Mouse (Mus musculus): ENCODE data around the gene Rmdn2.

The Rmdn2 gene

GRCm38 (mm10) chr17:79611545-79611944 lies at the start of gene Rmdn2:
Rmdn2 (plus strand) TSS chr17:79611863.
- in situ Hi-C loops (cut with MboI), result no loop called here

GRCm38 (mm10) chr17:79563067-79563620 lies 48.5 kb upstream of the Rmdn2 start:
- in situ Hi-C loops (cut with MboI), result no loop called here

- in situ Hi-C loops (cut with MboI), result no loop called here
Observed at GRCm38 (mm10) chr17:79563721-79564120, 47.9 kb upstream of the Rmdn2 start.

GRCm38 (mm10) chr17:79565241-79565961 lies 46.3 kb upstream of the Rmdn2 start:
- in situ Hi-C loops (cut with MboI), result no loop called here

- in situ Hi-C loops (cut with MboI), result no loop called here
Observed at GRCm38 (mm10) chr17:79568401-79568800, 43.3 kb upstream of the Rmdn2 start.

- in situ Hi-C loops (cut with MboI), result loop anchor here (10.0 kb wide), 1 partner anchor 464 kb away; no protein-coding TSS in a partner anchor
Observed at GRCm38 (mm10) chr17:79578328-79578727, 33.3 kb upstream of the Rmdn2 start.

- in situ Hi-C loops (cut with MboI), result no loop called here
Observed at GRCm38 (mm10) chr17:79580264-79580920, 31.3 kb upstream of the Rmdn2 start.

- in situ Hi-C loops (cut with MboI), result no loop called here
Observed at GRCm38 (mm10) chr17:79583466-79583865, 28.2 kb upstream of the Rmdn2 start.

- in situ Hi-C loops (cut with MboI), result no loop called here
Observed at GRCm38 (mm10) chr17:79584246-79584800, 27.3 kb upstream of the Rmdn2 start.

- in situ Hi-C loops (cut with MboI), result no loop called here
Observed at GRCm38 (mm10) chr17:79589913-79590312, 21.8 kb upstream of the Rmdn2 start.

- in situ Hi-C loops (cut with MboI), result no loop called here
Observed at GRCm38 (mm10) chr17:79595996-79596395, 15.7 kb upstream of the Rmdn2 start.

GRCm38 (mm10) chr17:79598151-79598550 lies 13.5 kb upstream of the Rmdn2 start:
- in situ Hi-C loops (cut with MboI), result no loop called here

GRCm38 (mm10) chr17:79598596-79599577 lies 12.8 kb upstream of the Rmdn2 start:
- in situ Hi-C loops (cut with MboI), result no loop called here

GRCm38 (mm10) chr17:79600108-79600507 lies 11.6 kb upstream of the Rmdn2 start:
- in situ Hi-C loops (cut with MboI), result no loop called here

- in situ Hi-C loops (cut with MboI), result no loop called here
Observed at GRCm38 (mm10) chr17:79602381-79602780, 9.3 kb upstream of the Rmdn2 start.

GRCm38 (mm10) chr17:79603427-79603826 lies 8.2 kb upstream of the Rmdn2 start:
- in situ Hi-C loops (cut with MboI), result no loop called here

- in situ Hi-C loops (cut with MboI), result no loop called here
Observed at GRCm38 (mm10) chr17:79605794-79606193, 5.9 kb upstream of the Rmdn2 start.

- in situ Hi-C loops (cut with MboI), result no loop called here
Observed at GRCm38 (mm10) chr17:79609697-79610096, 2.0 kb upstream of the Rmdn2 start.

GRCm38 (mm10) chr17:79610163-79610755 lies 1.4 kb upstream of the Rmdn2 start:
- in situ Hi-C loops (cut with MboI), result no loop called here

- in situ Hi-C loops (cut with MboI), result no loop called here
Observed at GRCm38 (mm10) chr17:79614691-79615588, 3.3 kb downstream of the Rmdn2 start.

All from mature B cell (primary cell).